Comparison of ENCODE assay signal across 8 mouse cellular contexts in the genomic region with DNA sequence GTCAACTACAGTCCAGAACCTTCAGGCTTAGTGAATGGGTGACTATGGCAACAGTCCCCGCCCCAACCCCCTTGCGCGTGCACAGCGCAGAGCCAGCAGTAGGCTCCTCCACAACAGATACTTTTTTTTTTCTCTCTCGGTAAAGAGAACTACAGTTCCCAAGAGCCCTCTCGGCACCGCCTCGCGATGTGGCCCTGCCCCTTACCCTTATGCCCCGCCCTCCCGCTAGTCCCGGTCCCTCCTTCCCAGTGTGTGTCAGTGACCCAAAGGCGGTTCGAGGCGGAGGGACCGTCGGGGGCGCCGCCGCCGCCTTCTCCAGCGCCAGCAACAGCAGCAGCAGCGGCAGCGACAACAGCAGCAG. TPM values are rescaled to one million over a fixed set of nuclear protein-coding genes. Genes with fewer than 3 reads are reported as not detected.
A peak's percentile ranks its signal among the peaks of the same experiment; 100 is the strongest.
DNase-seq lines count a peak whose midpoint lies in the region; ATAC-seq and TF ChIP-seq lines count a peak whose summit lies in the region.

Gene Peli1, plus strand, starts transcription at position 225 of the 361 bp plus-strand sequence.

- DNase-seq in CD4-positive helper T cell, adult 2 months (ENCODE audit: low read depth, low spot score): peak; percentile 98
- DNase-seq in brain, embryonic 18.5 days (ENCODE audit: low read depth, low spot score): peak; percentile 93
- DNase-seq in kidney, postnatal 0 days (ENCODE audit: low spot score): peak; percentile 98
- peak; percentile 91 for DNase-seq in liver, embryonic 11.5 days (ENCODE audit: low spot score)
- peak; percentile 98 for DNase-seq in naive thymus-derived CD4-positive, alpha-beta T cell, adult 2 months (ENCODE audit: low read depth)

- H3K27me3 ChIP-seq in heart, embryonic 12.5 days (replicated peaks): no peaks in the 10 kb centered on the region
- H3K27me3 ChIP-seq in kidney, postnatal 0 days (ENCODE audit: insufficient read depth, low read length): no peaks in the 10 kb centered on the region
- no peaks in the 10 kb centered on the region for H3K27me3 ChIP-seq in liver, embryonic 11.5 days (replicated peaks; ENCODE audit: control insufficient read depth, insufficient read depth, low read length)
- no peaks in the 10 kb centered on the region for H3K27me3 ChIP-seq in stomach, embryonic 14.5 days (ENCODE audit: control insufficient read depth, insufficient read depth, low read length)

- peak within 1 kb of the TSS; percentile 100 for H3K27ac ChIP-seq in heart, embryonic 12.5 days (ENCODE audit: poor library complexity, severe bottlenecking)
- H3K27ac ChIP-seq in kidney, postnatal 0 days: peak within 1 kb of the TSS; percentile 100
- peak within 1 kb of the TSS; percentile 99 for H3K27ac ChIP-seq in liver, embryonic 11.5 days (ENCODE audit: low read depth, low read length)
- H3K27ac ChIP-seq in stomach, embryonic 14.5 days (ENCODE audit: low read length): peak within 1 kb of the TSS; percentile 100

- peak within 1 kb of the TSS; percentile 96 for H3K4me3 ChIP-seq in heart, embryonic 12.5 days
- peak within 1 kb of the TSS; percentile 94 for H3K4me3 ChIP-seq in kidney, postnatal 0 days (replicated peaks; ENCODE audit: low read depth, low read length)
- peak within 1 kb of the TSS; percentile 81 for H3K4me3 ChIP-seq in liver, embryonic 11.5 days (ENCODE audit: low read depth, low read length)
- H3K4me3 ChIP-seq in stomach, embryonic 14.5 days (ENCODE audit: low read depth, low read length): peak within 1 kb of the TSS; percentile 90

- H3K4me2 ChIP-seq in heart, embryonic 12.5 days: peak within 1 kb of the TSS; percentile 81
- peak within 1 kb of the TSS; percentile 71 for H3K4me2 ChIP-seq in kidney, postnatal 0 days (ENCODE audit: low read length)
- H3K4me2 ChIP-seq in liver, embryonic 11.5 days: peak within 1 kb of the TSS; percentile 86
- peak within 1 kb of the TSS; percentile 55 for H3K4me2 ChIP-seq in stomach, embryonic 14.5 days (replicated peaks; ENCODE audit: low read depth, low read length)

- TF ChIP-seq CTCF in kidney, postnatal 0 days (IDR thresholded peaks at IDR 0.05; ENCODE audit: low read depth): peak; percentile 17; the same call in 1 of the 2 replicates

- peak within 1 kb of the TSS; percentile 99 for H3K9ac ChIP-seq in heart, embryonic 12.5 days
- H3K9ac ChIP-seq in kidney, postnatal 0 days (ENCODE audit: low read depth, low read length): peak within 1 kb of the TSS; percentile 99
- peak within 1 kb of the TSS; percentile 98 for H3K9ac ChIP-seq in liver, embryonic 11.5 days (ENCODE audit: low read depth, low read length)
- peak within 1 kb of the TSS; percentile 96 for H3K9ac ChIP-seq in stomach, embryonic 14.5 days (replicated peaks; ENCODE audit: low read depth, low read length)

- H3K36me3 ChIP-seq in heart, embryonic 12.5 days: no peaks in the 10 kb centered on the region
- no peaks in the 10 kb centered on the region for H3K36me3 ChIP-seq in kidney, postnatal 0 days (ENCODE audit: insufficient read depth, low read length)
- H3K36me3 ChIP-seq in liver, embryonic 11.5 days (ENCODE audit: control insufficient read depth, insufficient read depth, low read length): no peaks in the 10 kb centered on the region
- H3K36me3 ChIP-seq in stomach, embryonic 14.5 days (ENCODE audit: control insufficient read depth, insufficient read depth, low read length): no peaks in the 10 kb centered on the region

- H3K9me3 ChIP-seq in heart, embryonic 12.5 days (replicated peaks): no peaks in the 10 kb centered on the region
- no peaks in the 10 kb centered on the region for H3K9me3 ChIP-seq in kidney, postnatal 0 days (replicated peaks; ENCODE audit: low read length)
- no peaks in the 10 kb centered on the region for H3K9me3 ChIP-seq in liver, embryonic 11.5 days (ENCODE audit: control insufficient read depth, low read length)
- no peaks in the 10 kb centered on the region for H3K9me3 ChIP-seq in stomach, embryonic 14.5 days (ENCODE audit: control insufficient read depth, low read depth, low read length)

- peaks cover 10% of the 10 kb centered on the region for H3K4me1 ChIP-seq in heart, embryonic 12.5 days (replicated peaks)
- H3K4me1 ChIP-seq in kidney, postnatal 0 days (replicated peaks; ENCODE audit: insufficient read depth, low read length): no peaks in the 10 kb centered on the region; the same call in 1 of the 2 replicates
- peaks cover 7% of the 10 kb centered on the region; the same call in 1 of the 2 replicates for H3K4me1 ChIP-seq in liver, embryonic 11.5 days (replicated peaks; ENCODE audit: control insufficient read depth, insufficient read depth, low read length)
- no peaks in the 10 kb centered on the region for H3K4me1 ChIP-seq in stomach, embryonic 14.5 days (ENCODE audit: control insufficient read depth, insufficient read depth, low read length)

- ATAC-seq in erythroid progenitor cell, adult 5-6 weeks (replicated peaks; ENCODE audit: low FRiP score, poor library complexity, severe bottlenecking): peak; percentile 98
- ATAC-seq in heart, embryonic 12.5 days (ENCODE audit: insufficient number of reproducible peaks, low FRiP score): peak; percentile 100
- ATAC-seq in kidney, postnatal 0 days (replicated peaks; ENCODE audit: low FRiP score, low read depth): peak; percentile 99
- ATAC-seq in liver, embryonic 11.5 days (replicated peaks; ENCODE audit: low FRiP score): peak; percentile 100
- peak; percentile 99 for ATAC-seq in stomach, embryonic 14.5 days (ENCODE audit: insufficient number of reproducible peaks, insufficient read depth, low FRiP score, low read depth)

- WGBS in heart, embryonic 12.5 days: under 1% methylated on average over 24 of the region's 24 CpGs
- WGBS in kidney, postnatal 0 days: 0% methylated on average over 24 of the region's 24 CpGs
- WGBS in liver, embryonic 11.5 days: under 1% methylated on average over 24 of the region's 24 CpGs
- under 1% methylated on average over 24 of the region's 24 CpGs for WGBS in stomach, embryonic 14.5 days

RNA-seq across cellular contexts. Expression of gene Peli1, which starts in this region (rescaled TPM):
- 32.4 and 42.8 TPM in 2 replicates for total RNA-seq in erythroid progenitor cell, adult 5-6 weeks (2015; ENCODE audit: low replicate concordance)
- 17.8 and 38.4 TPM in 2 replicates for total RNA-seq in erythroid progenitor cell, adult 5-6 weeks (2017; ENCODE audit: low replicate concordance)
- polyA plus RNA-seq in heart, embryonic 12.5 days (2016; fragmentation: Nextera tagmentation; extraction: Ambion mirVana): 31.0 and 32.1 TPM in 2 replicates
- polyA plus RNA-seq in kidney, postnatal 0 days (2015; fragmentation: Nextera tagmentation; extraction: Ambion mirVana): 40.2 and 40.5 TPM in 2 replicates
- polyA plus RNA-seq in liver, embryonic 11.5 days (2014; fragmentation: Nextera tagmentation; extraction: Ambion mirVana): 25.2 and 26.7 TPM in 2 replicates
- polyA plus RNA-seq in stomach, embryonic 14.5 days (2014; fragmentation: Nextera tagmentation; extraction: Ambion mirVana): 38.8 and 44.0 TPM in 2 replicates

Comparison
In these comparisons a context has a peak if more than half of its experiments do, and no peak if none do; other contexts are left out.
1. Peak in every context shown above with its lines: DNase-seq, ATAC-seq, H3K4me3 ChIP-seq and H3K27ac ChIP-seq.